Mouse (Mus musculus) olfactory bulb, adult 2 months (tissue): ENCODE data around the gene Olfr857.

Experiments used
- CTCF ChIP-seq: fragments of 200-500 bp; IDR thresholded peaks from 2 replicates; pipeline ENCODE4 v1.5.1; 2012; ENCODE audit warnings: low read depth, mild to moderate bottlenecking, low read length, moderate library complexity; ENCODE audit not compliant: insufficient read depth
- POLR2A ChIP-seq: fragments of 200-500 bp; IDR thresholded peaks from 2 replicates; pipeline ENCODE4 v1.6.1; 2012; ENCODE audit warnings: mild to moderate bottlenecking, low read depth, low read length, moderate library complexity; ENCODE audit not compliant: insufficient read depth

- TF ChIP-seq POLR2A, result no peak
- no peak for TF ChIP-seq CTCF
Measured at GRCm38 (mm10) chr9:19691426-19691825, 17.8 kb upstream of the Olfr857 start.
